Mouse (Mus musculus) G1E (cell line): Measurements from ENCODE around the gene Dok7. TPM values are rescaled to one million over a fixed set of nuclear protein-coding genes. Genes with fewer than 3 reads are reported as not detected.

Experiments
- ATAC-seq: 2 replicates; pipeline ENCODE4 v1.8.0; 2016; ENCODE audit warnings: mild to moderate bottlenecking; ENCODE audit not compliant: insufficient number of reproducible peaks, poor library complexity, low FRiP score, severe bottlenecking; ENCODE audit errors: extremely low read depth
- DNase-seq: peaks from one replicate; pipeline ENCODE4 v3.0.0; 2012; ENCODE audit warnings: low spot score
- H3K27me3 ChIP-seq: 2 replicates; pipeline ENCODE4 v1.6.1; 2012; ENCODE audit warnings: mild to moderate bottlenecking, low read length, inconsistent platforms; ENCODE audit not compliant: insufficient read depth
- H3K36me3 ChIP-seq: replicated peaks from 2 replicates; pipeline ENCODE3; 2012; ENCODE audit warnings: mild to moderate bottlenecking, inconsistent platforms
- H3K4me1 ChIP-seq: 2 replicates; pipeline ENCODE4 v1.6.1; 2012; ENCODE audit warnings: low read depth, low read length, inconsistent platforms, mixed read lengths; ENCODE audit not compliant: insufficient read depth
- H3K4me3 ChIP-seq: 2 replicates; pipeline ENCODE4 v1.5.1; 2012; ENCODE audit warnings: low read depth, mild to moderate bottlenecking, inconsistent platforms, low read length, moderate library complexity, mixed read lengths
- H3K9me3 ChIP-seq: replicated peaks from 2 replicates; pipeline ENCODE4 v1.6.1; 2012; ENCODE audit warnings: inconsistent platforms
- CTCF ChIP-seq: IDR thresholded peaks from 2 replicates; pipeline ENCODE4 v1.5.1; 2012; ENCODE audit warnings: low read depth, low read length, inconsistent platforms, mixed read lengths
- GATA1 ChIP-seq: IDR thresholded peaks from 2 replicates; pipeline ENCODE4 v1.6.1; 2012; ENCODE audit warnings: borderline replicate concordance, low read length, inconsistent platforms, mixed read lengths
- GATA2 ChIP-seq: IDR thresholded peaks from 2 replicates; pipeline ENCODE4 v1.6.1; 2012; ENCODE audit warnings: low read depth, low read length, inconsistent platforms, borderline replicate concordance
- POLR2AphosphoS5 ChIP-seq: IDR thresholded peaks from 2 replicates; pipeline ENCODE4 v1.6.1; 2012; ENCODE audit warnings: low read depth, low read length, inconsistent platforms; ENCODE audit not compliant: insufficient replicate concordance
- TAL1 ChIP-seq: conservative IDR thresholded peaks from 2 replicates; pipeline ENCODE4 v1.6.1; 2012; ENCODE audit warnings: low read depth, low read length, inconsistent platforms, mixed read lengths
- polyA plus RNA-seq: library from polyadenylated mRNA; stranded (reverse); fragments of >175 nt; gene quantifications from 2 replicates; pipeline ENCODE4 v1.2.3, GENCODE M21; 2012
- total RNA-seq, 2 experiments: library from RNA; stranded (forward) in 1 of 2; stranded (reverse) in 1 of 2; fragments of 200-1000 nt in 1 of 2; fragments of >200 nt in 1 of 2; fragmentation: Nextera tagmentation in 1 of 2; gene quantifications; 2 replicates each; pipeline ENCODE4 v1.2.3; 2014 to 2017

Gene Dok7
- total and polyA plus RNA-seq, 3 experiments = not detected

GRCm38 (mm10) chr5:35020410-35021241 is 35.9 kb upstream of the Dok7 start:
- no peak overlapping the region for H3K4me3 ChIP-seq
- DNase-seq (no peak), ATAC-seq (no peak)
- no peaks in the 10 kb centered on the region for H3K9me3 ChIP-seq
- peaks cover 2% of the 10 kb centered on the region; the same call in 1 of the 2 replicates for H3K27me3 ChIP-seq
- TF ChIP-seq POLR2AphosphoS5 (no peak), CTCF (no peak), GATA1 (no peak), TAL1 (no peak), GATA2 (no peak)
- H3K36me3 ChIP-seq = no peaks in the 10 kb centered on the region
- H3K4me1 ChIP-seq = no peaks in the 10 kb centered on the region

DNA sequence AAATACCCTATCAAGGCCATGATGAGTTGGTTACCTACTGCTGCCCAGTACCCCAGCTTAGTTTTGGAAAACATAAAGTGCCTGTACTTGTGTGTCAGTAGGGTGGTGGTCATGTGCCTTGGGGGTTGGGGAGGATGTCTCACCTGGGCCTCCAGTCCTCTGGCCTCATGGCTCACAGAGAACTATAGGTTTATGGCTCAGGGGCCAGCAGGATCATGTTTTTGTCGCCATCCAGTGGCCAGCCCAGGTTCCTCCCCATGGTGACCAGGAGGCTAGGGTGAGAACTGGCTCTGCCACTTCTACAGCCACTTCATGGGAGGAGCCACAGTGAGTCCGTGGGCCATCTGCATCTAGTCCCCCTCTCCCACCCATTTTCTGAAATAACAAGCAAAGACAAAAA is 31.6 kb upstream of the Dok7 start:
- DNase-seq (no peak), ATAC-seq (no peak)
- Histone ChIP-seq H3K9me3 (no peaks in the 10 kb centered on the region), H3K4me3 (no peak overlapping the region), H3K36me3 (no peaks in the 10 kb centered on the region), H3K27me3 (no peaks in the 10 kb centered on the region; the same call in 1 of the 2 replicates), H3K4me1 (no peaks in the 10 kb centered on the region)
- TF ChIP-seq CTCF (no peak), GATA1 (no peak)

- Histone ChIP-seq H3K27me3 (no peaks in the 10 kb centered on the region), H3K9me3 (no peaks in the 10 kb centered on the region), H3K4me3 (no peak overlapping the region), H3K4me1 (peaks cover 4% of the 10 kb centered on the region; the same call in 1 of the 2 replicates), H3K36me3 (no peaks in the 10 kb centered on the region)
- no peak for ATAC-seq
- no peak for DNase-seq
- TF ChIP-seq GATA1 (no peak), TAL1 (no peak), GATA2 (no peak), POLR2AphosphoS5 (no peak), CTCF (no peak)
Measured at GRCm38 (mm10) chr5:35029303-35029702, 27.3 kb upstream of the Dok7 start.

GRCm38 (mm10) chr5:35029755-35030154 is 26.8 kb upstream of the Dok7 start:
- Histone ChIP-seq H3K4me3 (no peak overlapping the region), H3K4me1 (peaks cover 4% of the 10 kb centered on the region; the same call in 1 of the 2 replicates), H3K9me3 (no peaks in the 10 kb centered on the region), H3K36me3 (no peaks in the 10 kb centered on the region), H3K27me3 (no peaks in the 10 kb centered on the region)
- TF ChIP-seq GATA2 = no peak
- no peak for TF ChIP-seq CTCF
- TF ChIP-seq POLR2AphosphoS5 = no peak
- TF ChIP-seq TAL1 = no peak
- no peak for TF ChIP-seq GATA1
- ATAC-seq (no peak), DNase-seq (no peak)

- no peaks in the 10 kb centered on the region for H3K9me3 ChIP-seq
- no peak overlapping the region for H3K4me3 ChIP-seq
- DNase-seq = no peak
- peaks cover 18% of the 10 kb centered on the region for H3K4me1 ChIP-seq
- no peak for ATAC-seq
- H3K27me3 ChIP-seq = peaks cover 13% of the 10 kb centered on the region
- no peak for TF ChIP-seq TAL1
- TF ChIP-seq CTCF = no peak
- no peak for TF ChIP-seq GATA2
- TF ChIP-seq GATA1 = no peak
- no peak for TF ChIP-seq POLR2AphosphoS5
- no peaks in the 10 kb centered on the region for H3K36me3 ChIP-seq
Measured at GRCm38 (mm10) chr5:35033068-35033467, 23.5 kb upstream of the Dok7 start.

DNA sequence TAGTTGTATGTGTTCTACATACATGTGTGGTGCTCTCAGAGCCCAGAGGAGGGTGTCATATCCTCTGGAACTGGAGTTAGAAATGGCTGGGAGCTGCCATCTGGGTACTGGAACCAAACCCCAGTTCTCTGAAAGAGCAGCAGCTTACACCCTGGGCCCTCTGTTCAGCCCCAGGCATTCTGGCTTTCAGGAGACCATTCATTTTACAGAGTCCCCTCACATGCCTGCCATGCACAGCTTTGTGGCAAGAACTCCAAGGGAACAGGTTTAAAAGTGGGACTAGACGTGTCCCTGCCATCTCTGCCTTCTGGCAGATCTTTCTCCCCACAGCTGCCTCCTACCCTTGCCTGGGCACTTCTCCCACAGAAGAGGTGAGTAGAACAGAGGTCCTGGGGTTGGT is 22.9 kb upstream of the Dok7 start:
- TF ChIP-seq TAL1 (no peak), GATA2 (no peak), GATA1 (no peak), CTCF (no peak), POLR2AphosphoS5 (no peak)
- no peak for DNase-seq
- Histone ChIP-seq H3K4me1 (peaks cover 18% of the 10 kb centered on the region), H3K36me3 (no peaks in the 10 kb centered on the region), H3K9me3 (no peaks in the 10 kb centered on the region), H3K27me3 (peaks cover 18% of the 10 kb centered on the region), H3K4me3 (no peak overlapping the region)
- no peak for ATAC-seq

DNA sequence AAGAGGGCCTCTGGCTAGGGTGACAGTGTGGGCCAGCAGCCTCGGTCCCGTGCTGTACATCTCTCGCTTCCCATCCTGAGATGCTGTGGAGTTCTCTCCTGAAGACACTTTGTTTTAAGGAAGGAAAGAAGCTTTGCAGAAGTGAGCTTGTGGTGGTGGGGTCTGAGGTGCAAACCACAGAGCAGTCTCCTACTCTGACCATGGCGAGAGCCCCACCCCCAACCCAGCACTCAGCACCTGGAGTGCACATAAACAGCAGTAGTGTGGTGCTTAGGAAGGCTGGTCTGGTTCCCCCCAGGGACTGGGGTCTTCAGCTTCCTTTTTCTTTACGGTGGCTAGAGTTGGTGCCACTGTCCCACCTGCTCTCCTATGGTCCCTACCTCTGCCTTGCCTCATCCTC is 21.4 kb upstream of the Dok7 start:
- DNase-seq = no peak
- Histone ChIP-seq H3K4me3 (peak overlapping the region; percentile 7; the same call in 1 of the 2 replicates), H3K9me3 (no peaks in the 10 kb centered on the region), H3K4me1 (peaks cover 22% of the 10 kb centered on the region), H3K27me3 (peaks cover 27% of the 10 kb centered on the region), H3K36me3 (no peaks in the 10 kb centered on the region)
- no peak for TF ChIP-seq GATA2
- no peak for TF ChIP-seq TAL1
- no peak for TF ChIP-seq GATA1
- no peak for TF ChIP-seq POLR2AphosphoS5
- no peak for TF ChIP-seq CTCF
- no peak for ATAC-seq
